Mouse (Mus musculus) left cerebral cortex, postnatal 25 days (tissue): Measurements from ENCODE around the gene Flad1. TPM values are rescaled to one million over a fixed set of nuclear protein-coding genes. Genes with fewer than 3 reads are reported as not detected.
A peak's percentile ranks its signal among the peaks of the same experiment; 100 is the strongest.

Experiments
- DNase-seq, 2 experiments: peaks; one replicate each; pipeline ENCODE4 v3.0.0; 2022; ENCODE audit warnings: low spot score in 2 of 2, mixed read lengths in 1 of 2
- intact Hi-C: fragments of 180-260 bp; cut with DNase I; formaldehyde crosslinking; loops from one replicate; pipeline ENCODE4 v1.15.1; 2025
- total RNA-seq, 2 experiments: library from RNA; stranded (reverse); gene quantifications; 2 replicates each; pipeline ENCODE4 v1.2.3; 2021

Flad1 gene
- total RNA-seq, 2 experiments from 2014 or later: 32.6 to 32.9 TPM

DNA sequence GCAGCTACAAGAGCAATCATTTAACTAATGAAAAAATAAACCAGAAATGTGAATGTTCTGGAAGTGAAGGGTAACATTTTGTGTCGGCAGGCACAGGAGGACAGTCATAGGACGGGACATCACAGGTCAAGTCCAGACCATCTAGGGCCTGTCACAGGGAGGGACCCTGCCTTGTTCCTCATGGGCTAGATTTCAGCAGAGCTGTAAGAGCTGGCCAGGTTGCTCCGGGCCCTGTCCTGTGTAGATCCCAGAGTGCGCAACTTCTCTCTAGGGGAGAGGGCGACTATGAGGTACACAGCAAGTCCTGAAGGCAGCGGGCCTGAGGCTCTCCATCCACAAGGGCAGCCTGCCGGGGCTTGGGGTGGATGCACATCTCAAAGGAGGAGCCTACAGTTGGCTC lies 50.0 kb downstream of the Flad1 start, which contains the start of gene Dcst2:
Gene Dcst2, plus strand, starts transcription at position 301 of the 400 bp plus-strand sequence.
- intact Hi-C loops: no loop called here

GRCm38 (mm10) chr3:89360237-89360636 lies 51.4 kb downstream of the Flad1 start:
- intact Hi-C loops: no loop called here
- DNase-seq: no peak

More for the DNA sequence above, 50.0 kb downstream of the Flad1 start, which contains the start of gene Dcst2:
- DNase-seq: no peak

- intact Hi-C loops: no loop called here
- no peak for DNase-seq
Observed at GRCm38 (mm10) chr3:89359630-89360029, 52.0 kb downstream of the Flad1 start.

DNA sequence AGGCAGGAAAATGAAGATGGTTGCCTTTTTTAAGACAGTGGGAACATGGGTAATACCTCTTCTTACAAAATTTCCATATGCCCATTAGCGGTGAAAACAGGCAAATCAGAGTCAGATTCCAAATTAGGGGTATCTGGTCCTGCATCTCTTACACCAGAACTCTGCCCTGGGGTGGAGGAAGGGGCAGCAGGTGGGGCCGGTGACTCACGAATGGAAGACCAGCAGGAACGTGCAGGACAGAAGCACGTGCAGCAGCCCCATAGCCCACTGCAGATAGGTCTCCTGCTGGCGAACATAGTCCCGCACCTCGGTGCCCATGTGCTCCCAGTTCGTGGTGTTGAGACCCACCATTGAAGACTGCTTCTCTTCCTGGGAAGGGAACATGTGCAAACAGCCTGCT lies 55.6 kb downstream of the Flad1 start:
- no peak for DNase-seq
- intact Hi-C loops: no loop called here

DNA sequence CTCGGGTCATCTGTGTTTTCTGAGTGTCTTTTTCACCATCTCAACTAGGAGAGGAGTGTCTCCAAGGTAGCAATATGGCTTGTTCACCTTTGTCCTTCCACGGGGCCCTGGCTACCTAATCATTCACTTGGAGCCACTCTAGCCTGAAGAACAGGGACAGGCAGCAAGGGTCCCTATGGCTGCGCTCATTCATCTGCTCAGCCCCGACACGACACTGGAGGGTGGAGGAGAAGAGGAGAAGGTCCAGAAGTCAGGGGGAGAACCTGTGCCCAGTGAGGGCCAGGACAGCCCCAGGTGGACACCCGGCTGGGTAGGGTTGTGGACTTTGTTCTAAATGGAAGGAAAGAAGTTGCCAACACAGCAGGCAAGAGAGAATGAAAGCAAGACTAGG lies 56.2 kb downstream of the Flad1 start:
- no peak for DNase-seq
- intact Hi-C loops: loop anchor here (2.0 kb wide), 1 partner anchor 39 kb away; no protein-coding TSS in a partner anchor

GRCm38 (mm10) chr3:89354816-89355511 lies 56.7 kb downstream of the Flad1 start:
- intact Hi-C loops: loop anchor here (2.0 kb wide), 1 partner anchor 38 kb away; no protein-coding TSS in a partner anchor
- peak; percentile 83 to 92 for DNase-seq

- intact Hi-C loops: no loop called here
- DNase-seq: no peak
Observed at GRCm38 (mm10) chr3:89351271-89351670, 60.4 kb downstream of the Flad1 start.

Other genes starting within 250 kb of the Flad1 start
- gene Clk2, start 247.1 kb downstream of the Flad1 start, total RNA-seq: 10 to 100 TPM; 39.0 to 46.6 TPM
- gene Scamp3, start 234.4 kb downstream of the Flad1 start, total RNA-seq: 10 to 100 TPM; 67.1 to 70.2 TPM
- 10 to 100 TPM; 61.6 to 64.9 TPM for gene Fam189b, start 228.7 kb downstream of the Flad1 start, total RNA-seq
- gene Gba, start 208.9 kb downstream of the Flad1 start, total RNA-seq: 10 to 100 TPM; 66.5 to 67.7 TPM
- gene Thbs3, start 196.7 kb downstream of the Flad1 start, total RNA-seq: 10 to 100 TPM; 23.6 to 26.5 TPM
- gene Mtx1, start 184.8 kb downstream of the Flad1 start, total RNA-seq: 10 to 100 TPM; 89.5 to 94.5 TPM
- gene Muc1, start 182.8 kb downstream of the Flad1 start, total RNA-seq: 1 to 10 TPM in 1 of 2 experiments, under 1 TPM in 1; 0.80 to 1.2 TPM
- 10 to 100 TPM; 69.2 to 69.4 TPM for gene Krtcap2, start 165.9 kb downstream of the Flad1 start, total RNA-seq
- 10 to 100 TPM; 89.8 to 94.3 TPM for gene Trim46, start 165.6 kb downstream of the Flad1 start, total RNA-seq
- gene Dpm3, start 152.5 kb downstream of the Flad1 start, total RNA-seq: 10 to 100 TPM; 47.8 to 48.1 TPM
- gene Slc50a1, start 141.3 kb downstream of the Flad1 start, total RNA-seq: 10 to 100 TPM; 32.1 to 37.4 TPM
- gene Efna1, start 130.7 kb downstream of the Flad1 start, total RNA-seq: 1 to 10 TPM; 4.1 to 5.2 TPM
- 10 to 100 TPM; 51.3 to 56.8 TPM for gene Efna3, start 88.9 kb downstream of the Flad1 start, total RNA-seq
- under 1 TPM; 0.27 to 0.37 TPM for gene Efna4, start 73.8 kb downstream of the Flad1 start, total RNA-seq
- 100 to 1,000 TPM; 101 to 105 TPM for gene Adam15, start 61.9 kb downstream of the Flad1 start, total RNA-seq
- gene Dcst2, start 49.9 kb downstream of the Flad1 start, total RNA-seq: under 1 TPM in 1 of 2 experiments, not detected in 1; 0.32 TPM
- not detected for gene Dcst1, start 46.6 kb downstream of the Flad1 start, total RNA-seq
- gene Zbtb7b, start 17.1 kb downstream of the Flad1 start, total RNA-seq: 10 to 100 TPM; 11.9 to 14.8 TPM
- gene Lenep, start 9.1 kb downstream of the Flad1 start, total RNA-seq: 1 to 10 TPM in 1 of 2 experiments, not detected in 1; 3.0 TPM
- gene Cks1b, start 6.5 kb upstream of the Flad1 start, total RNA-seq: 1 to 10 TPM; 1.9 to 3.1 TPM
- gene Shc1, start 6.6 kb upstream of the Flad1 start, total RNA-seq: 10 to 100 TPM; 10.7 to 14.6 TPM
- gene Pygo2, start 18.3 kb upstream of the Flad1 start, total RNA-seq: 10 to 100 TPM; 51.6 to 60.2 TPM
- gene Pbxip1, start 24.8 kb upstream of the Flad1 start, total RNA-seq: 10 to 100 TPM; 37.5 to 38.6 TPM
- 10 to 100 TPM; 31.0 to 33.1 TPM for gene Pmvk, start 42.7 kb upstream of the Flad1 start, total RNA-seq
- 10 to 100 TPM; 20.3 to 22.8 TPM for gene Kcnn3, start 108.3 kb upstream of the Flad1 start, total RNA-seq